In the genomic region with DNA sequence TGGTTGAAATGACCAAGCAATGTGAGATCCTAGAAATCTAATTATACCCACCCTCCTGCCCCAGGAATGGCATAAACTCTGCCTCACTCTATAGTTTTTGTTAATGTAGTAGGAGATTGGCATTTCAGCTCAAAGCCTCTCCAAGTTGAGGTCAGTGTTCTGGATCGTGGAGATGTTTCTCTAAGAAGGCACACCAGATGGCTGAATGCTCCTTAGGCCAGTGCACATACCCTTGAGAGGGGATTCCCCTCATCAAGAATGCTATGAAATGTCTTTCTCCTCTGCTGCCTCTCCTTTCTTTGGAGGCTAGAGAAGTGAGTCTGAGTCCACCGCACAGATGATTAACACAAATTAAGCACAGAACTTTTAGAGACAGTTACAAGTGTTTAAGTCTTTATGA, we compare ENCODE assay signal across 16 mouse cellular contexts.
"Had no signal": no experiment of that assay in that cellular context is flagged by ENCODE, and none has a peak within 500 bp of the region (broad histone marks: within the 10 kb centered on the region; RNA-seq: fewer than 3 reads in every experiment).

No protein-coding gene starts in this region.

- H3K4me2 ChIP-seq: neural tube, embryonic 13.5 days; neural tube, embryonic 15.5 days; stomach, embryonic 15.5 days had no signal

- H3K9me3 ChIP-seq: neural tube, embryonic 13.5 days; neural tube, embryonic 15.5 days; stomach, embryonic 15.5 days had no signal

- H3K27ac ChIP-seq: neural tube, embryonic 13.5 days; neural tube, embryonic 15.5 days; stomach, embryonic 15.5 days; stomach, postnatal 0 days had no signal

- DNase-seq: retina, postnatal 1 day; right cerebral cortex, adult 18-20 months; right cerebral cortex, postnatal 14 days; right cerebral cortex, postnatal 25 days; right cerebral cortex, postnatal 4 days; spleen, adult 18-20 months; thymus, adult 18-20 months; thymus, adult 2 months; thymus, postnatal 14 days; thymus, postnatal 25 days; thymus, postnatal 36 days; thymus, postnatal 4 days had no signal

- H3K4me1 ChIP-seq: neural tube, embryonic 13.5 days; neural tube, embryonic 15.5 days; stomach, embryonic 15.5 days had no signal

- H3K9ac ChIP-seq: neural tube, embryonic 13.5 days; neural tube, embryonic 15.5 days; stomach, embryonic 15.5 days had no signal

- H3K4me3 ChIP-seq: neural tube, embryonic 13.5 days; neural tube, embryonic 15.5 days; stomach, embryonic 15.5 days had no signal

- H3K27me3 ChIP-seq: neural tube, embryonic 13.5 days; neural tube, embryonic 15.5 days; stomach, embryonic 15.5 days had no signal

- H3K36me3 ChIP-seq: neural tube, embryonic 13.5 days; neural tube, embryonic 15.5 days; stomach, embryonic 15.5 days had no signal
